26 mouse cellular contexts compared by ENCODE assay signal in genomic region chr11:78454276-78454675, GRCm38 (mm10). TPM values are rescaled to one million over a fixed set of nuclear protein-coding genes. Genes with fewer than 3 reads are reported as not detected.
DNase-seq lines count a peak whose midpoint lies in the region; ATAC-seq and TF ChIP-seq lines count a peak whose summit lies in the region.
"Had no signal": no experiment of that assay in that cellular context is flagged by ENCODE, and none has a peak within 500 bp of the region (broad histone marks: within the 10 kb centered on the region; RNA-seq: fewer than 3 reads in every experiment).

No protein-coding gene starts in this region.

- TF ChIP-seq RAD21 in CH12.LX (IDR thresholded peaks at IDR 0.05; ENCODE audit: low read depth, low read length), result no peak

- in situ Hi-C loops in CH12.LX (cut with MboI; ENCODE audit: low pct_ligation_motif_present, low pct_unique_long_range_greater_than_20kb, low sequenced_read_pairs), result no loop called here

- no peaks in the 10 kb centered on the region for H3K36me3 ChIP-seq in CH12.LX (replicated peaks in 1 of 2; ENCODE audit: control insufficient read depth in 1 of 2, insufficient read depth in 1 of 2, low read length in 1 of 2)
- H3K36me3 ChIP-seq: forebrain, embryonic 12.5 days; heart, embryonic 10.5 days; hindbrain, embryonic 15.5 days; intestine, embryonic 15.5 days; limb, embryonic 10.5 days; midbrain, embryonic 12.5 days; neural tube, embryonic 12.5 days; stomach, embryonic 15.5 days had no signal

- dilution Hi-C loops in CH12.LX (cut with MboI; ENCODE audit: extremely low pct_ligation_motif_present, extremely low pct_unique_long_range_greater_than_20kb, low sequenced_read_pairs), result no loop called here

- H3K4me1 ChIP-seq in CH12.LX (ENCODE audit: control insufficient read depth in 1 of 2, insufficient read depth in 2 of 2), result peaks cover 2 to 12% of the 10 kb centered on the region in 2 experiments; a peak in 3 of 4 replicates
- H3K4me1 ChIP-seq: forebrain, embryonic 12.5 days; hindbrain, embryonic 15.5 days; intestine, embryonic 15.5 days; midbrain, embryonic 12.5 days; neural tube, embryonic 12.5 days; stomach, embryonic 15.5 days had no signal

- peak overlapping the region; percentile 46 to 65 (median 54) for H3K4me3 ChIP-seq in CH12.LX (replicated peaks in 1 of 3; ENCODE audit: low read depth in 2 of 3, low read length in 2 of 3, poor library complexity in 1 of 3)
- H3K4me3 ChIP-seq: erythroblast, embryonic 14.5 days; forebrain, embryonic 12.5 days; heart, embryonic 10.5 days; hindbrain, embryonic 15.5 days; intestine, embryonic 15.5 days; limb, embryonic 10.5 days; midbrain, embryonic 12.5 days; neural tube, embryonic 12.5 days; stomach, embryonic 15.5 days had no signal

- peaks cover 23% of the 10 kb centered on the region for H3K27me3 ChIP-seq in CH12.LX (replicated peaks)
- H3K27me3 ChIP-seq: hindbrain, embryonic 15.5 days; intestine, embryonic 15.5 days; neural tube, embryonic 12.5 days; stomach, embryonic 15.5 days had no signal

- peak overlapping the region; percentile 77 for H3K9ac ChIP-seq in CH12.LX (ENCODE audit: insufficient read depth, low read depth)
- H3K9ac ChIP-seq: forebrain, embryonic 12.5 days; hindbrain, embryonic 15.5 days; intestine, embryonic 15.5 days; liver, postnatal 0 days; midbrain, embryonic 12.5 days; neural tube, embryonic 12.5 days; stomach, embryonic 15.5 days had no signal

- TF ChIP-seq CTCF in CH12.LX (conservative IDR thresholded peaks at IDR 0.05 in 1 of 2, IDR thresholded peaks at IDR 0.05 in 1 of 2; ENCODE audit: low read depth in 2 of 2, low read length in 2 of 2), result no peak

- H3K4me2 ChIP-seq in CH12.LX (ENCODE audit: insufficient read depth, low read depth, poor library complexity, severe bottlenecking), result peak overlapping the region; percentile 53
- H3K4me2 ChIP-seq: forebrain, embryonic 12.5 days; hindbrain, embryonic 15.5 days; intestine, embryonic 15.5 days; liver, embryonic 11.5 days; midbrain, embryonic 12.5 days; neural tube, embryonic 12.5 days; stomach, embryonic 15.5 days had no signal

- no peak for ATAC-seq in CD4-positive, CD25-positive, alpha-beta regulatory T cell, adult 4 months
- ATAC-seq: intestine, embryonic 15.5 days; liver, postnatal 0 days had no signal

- DNase-seq in CD4-positive, CD25-positive, alpha-beta regulatory T cell, adult 2 months (ENCODE audit: low read depth, low spot score), result peak; percentile 19
- DNase-seq in CH12.LX (ENCODE audit: extremely low read depth) (peak; percentile 97), MN1 (ENCODE audit: low spot score) (peak; percentile 77)
- peak; percentile 42 for DNase-seq in induced T-regulatory cell, adult 2 months (ENCODE audit: low read depth)
- DNase-seq in lung, adult 18-20 months, result no peak
- no peak for DNase-seq in gastrocnemius, adult 8-10 months (ENCODE audit: low spot score in 2 of 2)

- no peaks in the 10 kb centered on the region for H3K9me3 ChIP-seq in CH12.LX (replicated peaks; ENCODE audit: low read length)
- H3K9me3 ChIP-seq: forebrain, embryonic 12.5 days; heart, embryonic 10.5 days; hindbrain, embryonic 15.5 days; intestine, embryonic 15.5 days; limb, embryonic 10.5 days; midbrain, embryonic 12.5 days; neural tube, embryonic 12.5 days; stomach, embryonic 15.5 days had no signal

- H3K27ac ChIP-seq in CH12.LX (ENCODE audit: insufficient read depth, low read depth), result peak overlapping the region; percentile 66
- H3K27ac ChIP-seq: forebrain, embryonic 12.5 days; heart, embryonic 10.5 days; hindbrain, embryonic 15.5 days; intestine, embryonic 15.5 days; limb, embryonic 10.5 days; midbrain, embryonic 12.5 days; neural tube, embryonic 12.5 days; stomach, embryonic 15.5 days had no signal

- TF ChIP-seq EP300 in CH12.LX (IDR thresholded peaks at IDR 0.05; ENCODE audit: low read length), result no peak

- no peaks in the 10 kb centered on the region for H3K79me2 ChIP-seq in CH12.LX (replicated peaks; ENCODE audit: control insufficient read depth, extremely low read depth, insufficient read depth, poor library complexity, severe bottlenecking)

- TF ChIP-seq POLR2A in CH12.LX (IDR thresholded peaks at IDR 0.05; ENCODE audit: low read depth, low read length), result peak; percentile 79

TF ChIP-seq in CH12.LX, 34 proteins besides CTCF, POLR2A, EP300 and RAD21:
- peak; percentile 84 for TF ChIP-seq TBP (conservative IDR thresholded peaks at IDR 0.05; ENCODE audit: low read depth, low read length)
- TF ChIP-seq MXI1 (IDR thresholded peaks at IDR 0.05; ENCODE audit: low read depth, low read length), result 0 out of 2 replicates have a peak, but pooled peaks have one; percentile 31
- TF ChIP-seq ZKSCAN1 (IDR thresholded peaks at IDR 0.05; ENCODE audit: borderline replicate concordance, low read depth, low read length), result no peak
- peak; percentile 78; the same call in 1 of the 2 replicates for TF ChIP-seq POLR2AphosphoS2 (IDR thresholded peaks at IDR 0.05; ENCODE audit: low read depth, low read length)
- peak; percentile 31; the same call in 1 of the 2 replicates for TF ChIP-seq ZMIZ1 (IDR thresholded peaks at IDR 0.05; ENCODE audit: low read depth, low read length)
- TF ChIP-seq NRF1 (IDR thresholded peaks at IDR 0.05; ENCODE audit: low read depth, low read length), result peak; percentile 92
- TF ChIP-seq HCFC1 (IDR thresholded peaks at IDR 0.05; ENCODE audit: low read depth, low read length), result peak; percentile 58; the same call in 1 of the 2 replicates
- TF ChIP-seq GABPA (IDR thresholded peaks at IDR 0.05; ENCODE audit: insufficient replicate concordance, low read depth, low read length), result no peak
- TF ChIP-seq ELF1 (IDR thresholded peaks at IDR 0.05; ENCODE audit: low read depth, low read length), result peak; percentile 40; the same call in 1 of the 2 replicates
- peak; percentile 23; the same call in 1 of the 2 replicates for TF ChIP-seq MYC (IDR thresholded peaks at IDR 0.05; ENCODE audit: low read depth, low read length)
- peak; percentile 63 for TF ChIP-seq NELFE (IDR thresholded peaks at IDR 0.05; ENCODE audit: low read depth, low read length)
- TF ChIP-seq SMC3 (IDR thresholded peaks at IDR 0.05; ENCODE audit: low read depth, low read length), result no peak
- TF ChIP-seq TCF12 (IDR thresholded peaks at IDR 0.05; ENCODE audit: low read depth, low read length), result 0 out of 2 replicates have a peak, but pooled peaks have one; percentile 41

RNA-seq across cellular contexts. Expression of gene Slc46a1, which starts 11.2 kb away (rescaled TPM):
- polyA plus RNA-seq in CD4-positive, CD25-positive, alpha-beta regulatory T cell, adult 4 months (2017; shearing (Covaris generic)), result 1 to 10 TPM; 1.6 to 3.5 TPM
- total RNA-seq in CH12.LX (2012; rRNA removed), result 6.1 and 6.8 TPM in 2 replicates
- 4.2 and 4.4 TPM in 2 replicates for total RNA-seq in CH12.LX (2014; rRNA removed)
- polyA plus RNA-seq in CH12.LX (2012; ENCODE audit: insufficient read length, low read depth), result 5.4 and 6.0 TPM in 2 replicates
- total RNA-seq in gastrocnemius, adult 8-10 months (2022), result under 1 TPM; 0.47 to 0.56 (median 0.50) TPM

RNA-seq across cellular contexts. Expression of gene Slc13a2, which starts 32.3 kb away (rescaled TPM):
- not detected for polyA plus RNA-seq in CD4-positive, CD25-positive, alpha-beta regulatory T cell, adult 4 months (2017; shearing (Covaris generic))
- total RNA-seq in CH12.LX (2012; rRNA removed), result not detected in 2 replicates
- not detected in 2 replicates for total RNA-seq in CH12.LX (2014; rRNA removed)
- polyA plus RNA-seq in CH12.LX (2012; ENCODE audit: insufficient read length, low read depth), result not detected in 2 replicates
- total RNA-seq in gastrocnemius, adult 8-10 months (2022), result not detected
- total RNA-seq: adrenal gland, postnatal 25 days; common myeloid progenitor, adult 5-6 weeks; gastrocnemius, adult 18-20 months; heart, postnatal 4 days; layer of hippocampus, postnatal 14 days had no signal
- polyA plus RNA-seq: embryonic facial prominence, embryonic 11.5 days; erythroblast, embryonic 14.5 days; forebrain, embryonic 12.5 days; heart, embryonic 10.5 days; hindbrain, embryonic 15.5 days; limb, embryonic 10.5 days; liver, embryonic 11.5 days; midbrain, embryonic 12.5 days; neural tube, embryonic 12.5 days had no signal

RNA-seq across cellular contexts. Expression of gene Sarm1, which starts 43.3 kb away (rescaled TPM):
- 1 to 10 TPM in 1 of 2 experiments, under 1 TPM in 1; 0.63 to 1.3 TPM for polyA plus RNA-seq in CD4-positive, CD25-positive, alpha-beta regulatory T cell, adult 4 months (2017; shearing (Covaris generic))
- total RNA-seq in CH12.LX (2012; rRNA removed) (0.55 and 0.84 TPM in 2 replicates), CH12.LX (2014; rRNA removed) (0.31 and 0.50 TPM in 2 replicates)
- polyA plus RNA-seq in CH12.LX (2012; ENCODE audit: insufficient read length, low read depth), result 0.94 and 1.1 TPM in 2 replicates
- total RNA-seq in gastrocnemius, adult 8-10 months (2022), result under 1 TPM; 0.40 to 0.77 (median 0.49) TPM
- total RNA-seq: common myeloid progenitor, adult 5-6 weeks had no signal
- polyA plus RNA-seq: erythroblast, embryonic 14.5 days had no signal

RNA-seq across cellular contexts. Expression of gene Vtn, which starts 44.6 kb away (rescaled TPM):
- polyA plus RNA-seq in CD4-positive, CD25-positive, alpha-beta regulatory T cell, adult 4 months (2017; shearing (Covaris generic)), result not detected
- total RNA-seq in CH12.LX (2012; rRNA removed), result not detected in 2 replicates
- total RNA-seq in CH12.LX (2014; rRNA removed), result not detected in 2 replicates
- polyA plus RNA-seq in CH12.LX (2012; ENCODE audit: insufficient read length, low read depth), result not detected in 2 replicates
- total RNA-seq in gastrocnemius, adult 8-10 months (2022), result 10 to 100 TPM in 1 of 4 experiments, 1 to 10 TPM in 3; 5.7 to 11.1 (median 6.7) TPM
- total RNA-seq: common myeloid progenitor, adult 5-6 weeks had no signal
- polyA plus RNA-seq: limb, embryonic 10.5 days had no signal

RNA-seq across cellular contexts. Expression of gene Sebox, which starts 49.0 kb away (rescaled TPM):
- not detected for polyA plus RNA-seq in CD4-positive, CD25-positive, alpha-beta regulatory T cell, adult 4 months (2017; shearing (Covaris generic))
- not detected in 2 replicates for total RNA-seq in CH12.LX (2012; rRNA removed)
- total RNA-seq in CH12.LX (2014; rRNA removed), result not detected in 2 replicates
- not detected in 2 replicates for polyA plus RNA-seq in CH12.LX (2012; ENCODE audit: insufficient read length, low read depth)
- total RNA-seq in gastrocnemius, adult 8-10 months (2022), result not detected
- total RNA-seq: adrenal gland, postnatal 25 days; common myeloid progenitor, adult 5-6 weeks; gastrocnemius, adult 18-20 months; heart, postnatal 4 days had no signal
- polyA plus RNA-seq: embryonic facial prominence, embryonic 11.5 days; erythroblast, embryonic 14.5 days; forebrain, embryonic 12.5 days; gonadal fat pad, adult 2 months; heart, embryonic 10.5 days; heart, embryonic 16.5 days; intestine, embryonic 15.5 days; limb, embryonic 10.5 days; midbrain, embryonic 12.5 days; neural tube, embryonic 12.5 days; stomach, embryonic 15.5 days had no signal

Comparison
In these comparisons a context has a peak if more than half of its experiments do, and no peak if none do; other contexts are left out.
1. DNase-seq: peak in CD4-positive, CD25-positive, alpha-beta regulatory T cell, adult 2 months (single experiment), CH12.LX (single experiment), MN1 (single experiment) and induced T-regulatory cell, adult 2 months (single experiment); none in lung, adult 18-20 months (0 of 2) and gastrocnemius, adult 8-10 months (0 of 2).